Mouse (Mus musculus): ENCODE results near the gene B3galt4. TPM values are rescaled to one million over a fixed set of nuclear protein-coding genes. Genes with fewer than 3 reads are reported as not detected.
A peak's percentile ranks its signal among the peaks of the same experiment; 100 is the strongest.
"Not testable (repeated sequence)": the region's sequence is repeated elsewhere in the genome, so short reads cannot be mapped to it uniquely, and the experiment has no call there.

B3galt4 gene
- polyA plus RNA-seq, 1 experiment from 2014 or later: 2.9 TPM

- Histone ChIP-seq H3K27ac (replicated peaks; ENCODE audit: low read depth, low read length) (peak overlapping the region; percentile 94), H3K4me1 (ENCODE audit: control insufficient read depth, insufficient read depth, low read length) (peaks cover 16% of the 10 kb centered on the region)
- no peak for ATAC-seq (replicated peaks; ENCODE audit: insufficient number of reproducible peaks, low FRiP score, low TSS enrichment, low read depth)
Observed at GRCm38 (mm10) chr17:33954646-33955554, 3.6 kb upstream of the B3galt4 start.

GRCm38 (mm10) chr17:33953961-33954565 lies 2.8 kb upstream of the B3galt4 start:
- Histone ChIP-seq H3K9me3 (replicated peaks; ENCODE audit: control insufficient read depth, low read length) (no peaks in the 10 kb centered on the region), H3K27me3 (ENCODE audit: control insufficient read depth, insufficient read depth, low read length) (no peaks in the 10 kb centered on the region), H3K4me3 (ENCODE audit: low read depth, low read length) (peak overlapping the region; percentile 89), H3K27ac (replicated peaks; ENCODE audit: low read depth, low read length) (no peak overlapping the region), H3K9ac (replicated peaks; ENCODE audit: low read length) (peak overlapping the region; percentile 99), H3K4me2 (ENCODE audit: low read depth, low read length) (peak overlapping the region; percentile 97), H3K36me3 (replicated peaks; ENCODE audit: control insufficient read depth, insufficient read depth, low read depth, low read length) (peaks cover 3% of the 10 kb centered on the region), H3K4me1 (ENCODE audit: control insufficient read depth, insufficient read depth, low read length) (peaks cover 16% of the 10 kb centered on the region)
- whole genome bisulfite sequencing: 38% methylated on average over 5 of the region's 5 CpGs
- DNase-seq (ENCODE audit: low spot score) (no peak), ATAC-seq (replicated peaks; ENCODE audit: insufficient number of reproducible peaks, low FRiP score, low TSS enrichment, low read depth) (no peak)

More at GRCm38 (mm10) chr17:33954646-33955554, 3.6 kb upstream of the B3galt4 start:
- H3K4me3 ChIP-seq (ENCODE audit: low read depth, low read length): peak overlapping the region; percentile 89
- H3K9me3 ChIP-seq (replicated peaks; ENCODE audit: control insufficient read depth, low read length): no peaks in the 10 kb centered on the region
- DNase-seq (ENCODE audit: low spot score): no peak
- H3K9ac ChIP-seq (replicated peaks; ENCODE audit: low read length): peak overlapping the region; percentile 99
- no peaks in the 10 kb centered on the region for H3K27me3 ChIP-seq (ENCODE audit: control insufficient read depth, insufficient read depth, low read length)
- H3K36me3 ChIP-seq (replicated peaks; ENCODE audit: control insufficient read depth, insufficient read depth, low read depth, low read length): peaks cover 5% of the 10 kb centered on the region
- WGBS: under 1% methylated on average over 33 of the region's 33 CpGs
- peak overlapping the region; percentile 97 for H3K4me2 ChIP-seq (ENCODE audit: low read depth, low read length)

GRCm38 (mm10) chr17:33953310-33953709 lies 2.0 kb upstream of the B3galt4 start:
- H3K4me1 ChIP-seq (ENCODE audit: control insufficient read depth, insufficient read depth, low read length): peaks cover 16% of the 10 kb centered on the region
- peaks cover 3% of the 10 kb centered on the region for H3K36me3 ChIP-seq (replicated peaks; ENCODE audit: control insufficient read depth, insufficient read depth, low read depth, low read length)
- H3K27ac ChIP-seq (replicated peaks; ENCODE audit: low read depth, low read length): no peak overlapping the region
- no peak for ATAC-seq (replicated peaks; ENCODE audit: insufficient number of reproducible peaks, low FRiP score, low TSS enrichment, low read depth)
- no peak overlapping the region for H3K9ac ChIP-seq (replicated peaks; ENCODE audit: low read length)
- H3K4me3 ChIP-seq (ENCODE audit: low read depth, low read length): no peak overlapping the region
- 88% methylated on average over 3 of the region's 3 CpGs for WGBS
- H3K27me3 ChIP-seq (ENCODE audit: control insufficient read depth, insufficient read depth, low read length): no peaks in the 10 kb centered on the region
- H3K4me2 ChIP-seq (ENCODE audit: low read depth, low read length): no peak overlapping the region
- DNase-seq (ENCODE audit: low spot score): no peak
- H3K9me3 ChIP-seq (replicated peaks; ENCODE audit: control insufficient read depth, low read length): no peaks in the 10 kb centered on the region

- ATAC-seq (replicated peaks; ENCODE audit: insufficient number of reproducible peaks, low FRiP score, low TSS enrichment, low read depth) (no peak), DNase-seq (ENCODE audit: low spot score) (no peak)
- H3K27me3 ChIP-seq (ENCODE audit: control insufficient read depth, insufficient read depth, low read length): no peaks in the 10 kb centered on the region
- WGBS: 89% methylated on average over 4 of the region's 4 CpGs
- peak overlapping the region; percentile 30; the same call in 1 of the 2 replicates for H3K9ac ChIP-seq (replicated peaks; ENCODE audit: low read length)
- no peak overlapping the region; the same call in 1 of the 2 replicates for H3K4me3 ChIP-seq (ENCODE audit: low read depth, low read length)
- H3K27ac ChIP-seq (replicated peaks; ENCODE audit: low read depth, low read length): no peak overlapping the region
- peaks cover 3% of the 10 kb centered on the region for H3K36me3 ChIP-seq (replicated peaks; ENCODE audit: control insufficient read depth, insufficient read depth, low read depth, low read length)
- H3K4me1 ChIP-seq (ENCODE audit: control insufficient read depth, insufficient read depth, low read length): peaks cover 16% of the 10 kb centered on the region
- no peaks in the 10 kb centered on the region for H3K9me3 ChIP-seq (replicated peaks; ENCODE audit: control insufficient read depth, low read length)
- no peak overlapping the region for H3K4me2 ChIP-seq (ENCODE audit: low read depth, low read length)
Observed at GRCm38 (mm10) chr17:33952879-33953278, 1.6 kb upstream of the B3galt4 start.

- ATAC-seq (replicated peaks; ENCODE audit: insufficient number of reproducible peaks, low FRiP score, low TSS enrichment, low read depth); H3K27me3 ChIP-seq (ENCODE audit: control insufficient read depth, insufficient read depth, low read length); H3K9ac ChIP-seq (replicated peaks; ENCODE audit: low read length); H3K36me3 ChIP-seq (replicated peaks; ENCODE audit: control insufficient read depth, insufficient read depth, low read depth, low read length); H3K4me3 ChIP-seq (ENCODE audit: low read depth, low read length); H3K9me3 ChIP-seq (replicated peaks; ENCODE audit: control insufficient read depth, low read length); H3K27ac ChIP-seq (replicated peaks; ENCODE audit: low read depth, low read length); DNase-seq (ENCODE audit: low spot score): not testable (repeated sequence)
- peaks cover 16% of the 10 kb centered on the region for H3K4me1 ChIP-seq (ENCODE audit: control insufficient read depth, insufficient read depth, low read length)
- peak overlapping the region; percentile 82 for H3K4me2 ChIP-seq (ENCODE audit: low read depth, low read length)
- whole genome bisulfite sequencing: 82% methylated on average over 13 of the region's 13 CpGs
Observed at GRCm38 (mm10) chr17:33952015-33952414, 727 bp upstream of the B3galt4 start.

GRCm38 (mm10) chr17:33950131-33950625 lies 1.1 kb downstream of the B3galt4 start:
- Histone ChIP-seq H3K36me3 (replicated peaks; ENCODE audit: control insufficient read depth, insufficient read depth, low read depth, low read length) (peaks cover 3% of the 10 kb centered on the region), H3K4me3 (ENCODE audit: low read depth, low read length) (peak overlapping the region; percentile 34; the same call in 1 of the 2 replicates)

GRCm38 (mm10) chr17:33948905-33949537 lies 2.3 kb downstream of the B3galt4 start:
- no peaks in the 10 kb centered on the region for H3K9me3 ChIP-seq (replicated peaks; ENCODE audit: control insufficient read depth, low read length)
- no peak overlapping the region for H3K27ac ChIP-seq (replicated peaks; ENCODE audit: low read depth, low read length)
- no peak overlapping the region for H3K4me2 ChIP-seq (ENCODE audit: low read depth, low read length)
- 88% methylated on average over 19 of the region's 19 CpGs for WGBS
- no peaks in the 10 kb centered on the region for H3K27me3 ChIP-seq (ENCODE audit: control insufficient read depth, insufficient read depth, low read length)
- H3K4me1 ChIP-seq (ENCODE audit: control insufficient read depth, insufficient read depth, low read length): peaks cover 9% of the 10 kb centered on the region
- peaks cover 5% of the 10 kb centered on the region for H3K36me3 ChIP-seq (replicated peaks; ENCODE audit: control insufficient read depth, insufficient read depth, low read depth, low read length)
- no peak for DNase-seq (ENCODE audit: low spot score)
- no peak for ATAC-seq (replicated peaks; ENCODE audit: insufficient number of reproducible peaks, low FRiP score, low TSS enrichment, low read depth)
- H3K4me3 ChIP-seq (ENCODE audit: low read depth, low read length): no peak overlapping the region
- no peak overlapping the region for H3K9ac ChIP-seq (replicated peaks; ENCODE audit: low read length)

More at GRCm38 (mm10) chr17:33950131-33950625, 1.1 kb downstream of the B3galt4 start:
- WGBS: 69% methylated on average over 10 of the region's 10 CpGs
- DNase-seq (ENCODE audit: low spot score) (no peak), ATAC-seq (replicated peaks; ENCODE audit: insufficient number of reproducible peaks, low FRiP score, low TSS enrichment, low read depth) (no peak)
- Histone ChIP-seq H3K27me3 (ENCODE audit: control insufficient read depth, insufficient read depth, low read length) (no peaks in the 10 kb centered on the region), H3K4me2 (ENCODE audit: low read depth, low read length) (peak overlapping the region; percentile 82), H3K4me1 (ENCODE audit: control insufficient read depth, insufficient read depth, low read length) (peaks cover 16% of the 10 kb centered on the region), H3K9ac (replicated peaks; ENCODE audit: low read length) (no peak overlapping the region), H3K9me3 (replicated peaks; ENCODE audit: control insufficient read depth, low read length) (no peaks in the 10 kb centered on the region), H3K27ac (replicated peaks; ENCODE audit: low read depth, low read length) (peak overlapping the region; percentile 85; the same call in 1 of the 2 replicates)

Measured in embryonic facial prominence, embryonic 11.5 days (tissue).